Mouse (Mus musculus): ENCODE measurements around the gene Phf23. TPM values are rescaled to one million over a fixed set of nuclear protein-coding genes. Genes with fewer than 3 reads are reported as not detected.
A peak's percentile ranks its signal among the peaks of the same experiment; 100 is the strongest.

Gene Phf23
- polyA plus RNA-seq, 1 experiment, result 75.6 TPM

GRCm38 (mm10) chr11:70020022-70020631 is 24.6 kb downstream of the Phf23 start:
- TF ChIP-seq POLR2A (IDR thresholded peaks at IDR 0.05; ENCODE audit: insufficient read depth, low read length), result no peak
- TF ChIP-seq EP300 (IDR thresholded peaks at IDR 0.05; ENCODE audit: insufficient read depth, low read depth, low read length), result no peak
- no peak for TF ChIP-seq CTCF (IDR thresholded peaks at IDR 0.05; ENCODE audit: low read depth, low read length)
- peak overlapping the region; percentile 16; the same call in 1 of the 2 replicates for H3K27ac ChIP-seq (ENCODE audit: insufficient read depth, low read length)
- no peaks in the 10 kb centered on the region for H3K36me3 ChIP-seq (ENCODE audit: control insufficient read depth, insufficient read depth, low read length, poor library complexity, severe bottlenecking)
- H3K4me1 ChIP-seq (ENCODE audit: control insufficient read depth, insufficient read depth, low read length), result no peaks in the 10 kb centered on the region
- H3K9me3 ChIP-seq (replicated peaks; ENCODE audit: control insufficient read depth, insufficient read depth, low read length, poor library complexity, severe bottlenecking), result no peaks in the 10 kb centered on the region
- 0 out of 2 replicates have a peak overlapping the region, but pooled peaks have one; percentile 6 for H3K9ac ChIP-seq (ENCODE audit: low read depth, poor library complexity, severe bottlenecking)
- no peak overlapping the region for H3K4me3 ChIP-seq (ENCODE audit: low read depth, low read length)
- no peaks in the 10 kb centered on the region for H3K27me3 ChIP-seq (ENCODE audit: control insufficient read depth, insufficient read depth, low read length, poor library complexity, severe bottlenecking)

DNA sequence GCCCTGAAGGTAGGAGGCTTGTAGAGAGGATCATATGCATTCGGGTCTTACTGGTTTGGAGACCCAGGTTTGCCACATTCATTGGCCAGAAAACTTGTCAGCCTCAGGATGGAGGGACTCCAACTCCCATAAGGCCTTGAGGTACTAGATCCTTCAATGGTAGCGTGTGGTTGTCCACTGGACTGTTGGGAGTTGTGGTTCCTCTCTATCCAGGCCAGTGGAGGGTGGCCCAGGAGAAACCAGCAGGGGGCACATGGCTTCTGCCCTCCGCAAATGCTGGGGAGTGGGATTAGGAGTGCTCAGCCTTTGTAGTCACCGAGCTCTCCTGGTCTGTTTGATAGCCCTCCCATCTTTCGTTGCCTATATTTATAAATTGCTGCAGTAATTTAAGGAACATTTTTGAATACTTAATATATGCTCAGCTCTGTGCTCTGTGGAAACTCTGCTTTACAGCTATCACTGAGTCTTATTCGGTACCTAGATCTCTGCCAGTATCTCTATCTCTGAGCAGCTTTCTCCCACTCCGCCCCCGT is 25.2 kb downstream of the Phf23 start:
- H3K9me3 ChIP-seq (replicated peaks; ENCODE audit: control insufficient read depth, insufficient read depth, low read length, poor library complexity, severe bottlenecking), result no peaks in the 10 kb centered on the region
- no peaks in the 10 kb centered on the region for H3K4me1 ChIP-seq (ENCODE audit: control insufficient read depth, insufficient read depth, low read length)
- no peaks in the 10 kb centered on the region for H3K27me3 ChIP-seq (ENCODE audit: control insufficient read depth, insufficient read depth, low read length, poor library complexity, severe bottlenecking)
- H3K9ac ChIP-seq (ENCODE audit: low read depth, poor library complexity, severe bottlenecking), result peak overlapping the region; percentile 31; the same call in 1 of the 2 replicates
- no peaks in the 10 kb centered on the region for H3K36me3 ChIP-seq (ENCODE audit: control insufficient read depth, insufficient read depth, low read length, poor library complexity, severe bottlenecking)
- no peak for TF ChIP-seq POLR2A (IDR thresholded peaks at IDR 0.05; ENCODE audit: insufficient read depth, low read length)
- TF ChIP-seq CTCF (IDR thresholded peaks at IDR 0.05; ENCODE audit: low read depth, low read length), result peak; percentile 40
- no peak for TF ChIP-seq EP300 (IDR thresholded peaks at IDR 0.05; ENCODE audit: insufficient read depth, low read depth, low read length)
- H3K27ac ChIP-seq (ENCODE audit: insufficient read depth, low read length), result no peak overlapping the region
- H3K4me3 ChIP-seq (ENCODE audit: low read depth, low read length), result peak overlapping the region; percentile 78

GRCm38 (mm10) chr11:70021264-70022132 is 25.9 kb downstream of the Phf23 start:
- H3K27me3 ChIP-seq (ENCODE audit: control insufficient read depth, insufficient read depth, low read length, poor library complexity, severe bottlenecking), result no peaks in the 10 kb centered on the region
- peak overlapping the region; percentile 31; the same call in 1 of the 2 replicates for H3K9ac ChIP-seq (ENCODE audit: low read depth, poor library complexity, severe bottlenecking)
- peak overlapping the region; percentile 78 for H3K4me3 ChIP-seq (ENCODE audit: low read depth, low read length)
- H3K36me3 ChIP-seq (ENCODE audit: control insufficient read depth, insufficient read depth, low read length, poor library complexity, severe bottlenecking), result no peaks in the 10 kb centered on the region
- H3K4me1 ChIP-seq (ENCODE audit: control insufficient read depth, insufficient read depth, low read length), result peaks cover 3% of the 10 kb centered on the region
- TF ChIP-seq CTCF (IDR thresholded peaks at IDR 0.05; ENCODE audit: low read depth, low read length) (no peak), POLR2A (IDR thresholded peaks at IDR 0.05; ENCODE audit: insufficient read depth, low read length) (no peak), EP300 (IDR thresholded peaks at IDR 0.05; ENCODE audit: insufficient read depth, low read depth, low read length) (no peak)
- H3K9me3 ChIP-seq (replicated peaks; ENCODE audit: control insufficient read depth, insufficient read depth, low read length, poor library complexity, severe bottlenecking), result no peaks in the 10 kb centered on the region
- H3K27ac ChIP-seq (ENCODE audit: insufficient read depth, low read length), result no peak overlapping the region

DNA sequence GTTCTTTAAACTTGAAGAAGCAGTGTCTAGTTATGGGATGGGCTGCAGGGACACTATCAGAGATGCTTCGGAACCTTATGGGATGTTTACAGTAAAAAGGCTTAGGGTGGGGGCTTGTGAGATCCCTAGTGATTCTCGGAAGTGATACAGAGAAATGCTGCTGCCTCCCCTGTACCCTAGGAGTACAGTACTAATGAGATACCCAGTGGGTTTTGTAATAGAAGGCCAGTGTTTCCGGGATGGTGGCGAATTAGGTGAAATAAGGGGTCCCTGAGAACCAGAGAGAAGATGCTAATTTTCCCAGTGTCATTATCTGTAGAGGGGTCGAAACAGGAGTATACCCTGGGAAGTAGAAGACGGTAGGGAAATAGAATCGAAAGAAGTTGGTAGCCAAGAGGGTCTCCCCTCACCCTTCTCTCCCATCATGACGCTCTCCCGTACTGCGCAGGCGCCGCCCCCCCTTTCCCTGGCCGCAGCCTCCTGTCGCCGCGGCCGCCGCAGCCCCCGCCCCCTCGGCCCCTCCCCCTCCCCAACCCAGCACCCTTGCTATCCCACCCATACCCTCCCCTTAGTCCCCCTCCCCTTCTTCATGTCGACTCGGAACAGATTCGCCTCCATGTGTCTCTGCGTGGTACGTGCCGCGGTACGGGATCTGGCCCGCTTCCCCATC is 28.0 kb downstream of the Phf23 start:
- Histone ChIP-seq H3K4me3 (ENCODE audit: low read depth, low read length) (no peak overlapping the region), H3K27me3 (ENCODE audit: control insufficient read depth, insufficient read depth, low read length, poor library complexity, severe bottlenecking) (no peaks in the 10 kb centered on the region), H3K4me1 (ENCODE audit: control insufficient read depth, insufficient read depth, low read length) (peaks cover 3% of the 10 kb centered on the region), H3K9ac (ENCODE audit: low read depth, poor library complexity, severe bottlenecking) (no peak overlapping the region; the same call in 1 of the 2 replicates), H3K27ac (ENCODE audit: insufficient read depth, low read length) (no peak overlapping the region), H3K9me3 (replicated peaks; ENCODE audit: control insufficient read depth, insufficient read depth, low read length, poor library complexity, severe bottlenecking) (no peaks in the 10 kb centered on the region), H3K36me3 (ENCODE audit: control insufficient read depth, insufficient read depth, low read length, poor library complexity, severe bottlenecking) (no peaks in the 10 kb centered on the region)
- TF ChIP-seq CTCF (IDR thresholded peaks at IDR 0.05; ENCODE audit: low read depth, low read length) (no peak), EP300 (IDR thresholded peaks at IDR 0.05; ENCODE audit: insufficient read depth, low read depth, low read length) (no peak), POLR2A (IDR thresholded peaks at IDR 0.05; ENCODE audit: insufficient read depth, low read length) (no peak)

DNA sequence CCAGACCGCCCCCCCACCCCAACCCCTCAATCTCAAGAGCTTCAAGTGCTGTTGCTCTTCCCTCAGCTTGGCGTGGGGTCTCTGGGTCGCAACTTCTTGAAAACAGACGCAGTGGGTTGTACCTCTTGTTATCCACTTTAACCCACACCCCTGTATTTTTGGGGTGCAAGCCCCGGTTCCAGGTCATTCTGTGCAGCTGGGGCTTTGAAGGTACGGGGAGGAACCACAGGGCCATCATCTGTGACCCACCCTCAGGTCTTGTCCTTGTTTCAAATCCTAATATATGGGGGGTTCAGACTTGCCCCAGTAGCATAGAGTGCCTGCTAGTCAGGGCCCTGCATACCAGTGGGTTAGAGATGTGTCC is 28.6 kb downstream of the Phf23 start:
- H3K27ac ChIP-seq (ENCODE audit: insufficient read depth, low read length), result no peak overlapping the region
- H3K4me1 ChIP-seq (ENCODE audit: control insufficient read depth, insufficient read depth, low read length), result peaks cover 5% of the 10 kb centered on the region
- H3K4me3 ChIP-seq (ENCODE audit: low read depth, low read length), result no peak overlapping the region
- H3K27me3 ChIP-seq (ENCODE audit: control insufficient read depth, insufficient read depth, low read length, poor library complexity, severe bottlenecking), result no peaks in the 10 kb centered on the region
- no peak overlapping the region for H3K9ac ChIP-seq (ENCODE audit: low read depth, poor library complexity, severe bottlenecking)
- no peaks in the 10 kb centered on the region for H3K9me3 ChIP-seq (replicated peaks; ENCODE audit: control insufficient read depth, insufficient read depth, low read length, poor library complexity, severe bottlenecking)
- no peaks in the 10 kb centered on the region for H3K36me3 ChIP-seq (ENCODE audit: control insufficient read depth, insufficient read depth, low read length, poor library complexity, severe bottlenecking)
- TF ChIP-seq EP300 (IDR thresholded peaks at IDR 0.05; ENCODE audit: insufficient read depth, low read depth, low read length) (no peak), POLR2A (IDR thresholded peaks at IDR 0.05; ENCODE audit: insufficient read depth, low read length) (no peak), CTCF (IDR thresholded peaks at IDR 0.05; ENCODE audit: low read depth, low read length) (no peak)
